27 mouse cellular contexts compared by ENCODE assay signal in genomic region chr10:117491711-117492110, GRCm38 (mm10).
"Had no signal": no experiment of that assay in that cellular context is flagged by ENCODE, and none has a peak within 500 bp of the region (broad histone marks: within the 10 kb centered on the region; RNA-seq: fewer than 3 reads in every experiment).

No protein-coding gene starts in this region.

- H3K27me3 ChIP-seq: embryonic facial prominence, embryonic 12.5 days; embryonic facial prominence, embryonic 13.5 days; embryonic facial prominence, embryonic 15.5 days; forebrain, embryonic 12.5 days; forebrain, embryonic 13.5 days; forebrain, embryonic 15.5 days had no signal

- H3K4me1 ChIP-seq: forebrain, embryonic 12.5 days had no signal

- ATAC-seq: forebrain, embryonic 13.5 days; forebrain, embryonic 14.5 days; forebrain, embryonic 15.5 days; forebrain, embryonic 16.5 days; forebrain, postnatal 0 days had no signal

- DNase-seq: cerebellum, adult 8-10 months; cerebellum, adult 9-10 months; cerebellum, adult 9-11 months; cerebellum, postnatal 10 days; cerebellum, postnatal 14 days; cerebellum, postnatal 25 days; cerebellum, postnatal 36 days; embryo, embryonic 11 days; forebrain, postnatal 0 days; gastrocnemius, adult 2 months; gastrocnemius, postnatal 10 days; gastrocnemius, postnatal 14 days; gastrocnemius, postnatal 25 days; gastrocnemius, postnatal 36 days; heart, adult 18-20 months; heart, adult 2 months had no signal

- H3K9me3 ChIP-seq: embryonic facial prominence, embryonic 12.5 days; embryonic facial prominence, embryonic 13.5 days; embryonic facial prominence, embryonic 15.5 days; forebrain, embryonic 10.5 days; forebrain, embryonic 12.5 days; forebrain, embryonic 13.5 days; forebrain, embryonic 15.5 days had no signal

- H3K27ac ChIP-seq: embryonic facial prominence, embryonic 10.5 days; embryonic facial prominence, embryonic 12.5 days; embryonic facial prominence, embryonic 13.5 days; embryonic facial prominence, embryonic 15.5 days; forebrain, embryonic 10.5 days; forebrain, embryonic 12.5 days; forebrain, embryonic 13.5 days; forebrain, embryonic 15.5 days; gastrocnemius, adult 2 months; heart, adult 2 months had no signal

- H3K4me3 ChIP-seq: embryonic facial prominence, embryonic 10.5 days; embryonic facial prominence, embryonic 12.5 days; embryonic facial prominence, embryonic 13.5 days; embryonic facial prominence, embryonic 15.5 days; erythroblast, embryonic 14.5 days; forebrain, embryonic 10.5 days; forebrain, embryonic 12.5 days; forebrain, embryonic 13.5 days; forebrain, embryonic 15.5 days; gastrocnemius, adult 2 months; heart, adult 2 months had no signal

- H3K4me2 ChIP-seq: embryonic facial prominence, embryonic 12.5 days; embryonic facial prominence, embryonic 13.5 days; embryonic facial prominence, embryonic 15.5 days; forebrain, embryonic 12.5 days; forebrain, embryonic 13.5 days; forebrain, embryonic 15.5 days had no signal

- H3K36me3 ChIP-seq: embryonic facial prominence, embryonic 10.5 days; embryonic facial prominence, embryonic 12.5 days; embryonic facial prominence, embryonic 13.5 days; embryonic facial prominence, embryonic 15.5 days; forebrain, embryonic 10.5 days; forebrain, embryonic 12.5 days; forebrain, embryonic 15.5 days had no signal

- H3K9ac ChIP-seq: embryonic facial prominence, embryonic 12.5 days; embryonic facial prominence, embryonic 13.5 days; embryonic facial prominence, embryonic 15.5 days; forebrain, embryonic 12.5 days; forebrain, embryonic 13.5 days; forebrain, embryonic 15.5 days; forebrain, postnatal 0 days had no signal
